Mouse (Mus musculus) left cerebral cortex, postnatal 10 days (tissue): Measurements from ENCODE around the gene Gm26620. TPM values are rescaled to one million over a fixed set of nuclear protein-coding genes. Genes with fewer than 3 reads are reported as not detected.

Source experiments
- total RNA-seq, 2 experiments: library from RNA; stranded (reverse); gene quantifications; 2 replicates each; pipeline ENCODE4 v1.2.3; 2021

Gm26620 gene
- total RNA-seq, 2 experiments from 2014 or later, result 0.45 to 0.58 TPM

Other genes with a start within 250 kb of the Gm26620 start
- 1 to 10 TPM; 5.5 to 5.9 TPM for gene Olfml2b, start 240.5 kb upstream of the Gm26620 start, total RNA-seq
- gene Atf6, start 17.3 kb upstream of the Gm26620 start, total RNA-seq, result 10 to 100 TPM; 19.9 to 20.9 TPM
- 10 to 100 TPM; 14.9 to 20.4 TPM for gene Dusp12, start 475 bp downstream of the Gm26620 start, total RNA-seq
- gene Fcrlb, start 27.9 kb downstream of the Gm26620 start, total RNA-seq, result under 1 TPM; 0.26 to 0.65 TPM
- gene Fcrla, start 42.5 kb downstream of the Gm26620 start, total RNA-seq, result not detected
- 1 to 10 TPM; 3.8 to 5.4 TPM for gene Fcgr2b, start 91.5 kb downstream of the Gm26620 start, total RNA-seq
- not detected for gene Fcgr4, start 133.9 kb downstream of the Gm26620 start, total RNA-seq
- gene Fcgr3, start 179.9 kb downstream of the Gm26620 start, total RNA-seq, result 10 to 100 TPM; 12.5 to 14.2 TPM
- gene Cfap126, start 228.9 kb downstream of the Gm26620 start, total RNA-seq, result under 1 TPM; 0.34 to 0.69 TPM